Mouse (Mus musculus): ENCODE measurements around the gene Fancd2. TPM values are rescaled to one million over a fixed set of nuclear protein-coding genes. Genes with fewer than 3 reads are reported as not detected.

Fancd2 gene
- total and polyA plus RNA-seq, 3 experiments = 14.0 to 35.0 (median 18.5) TPM

DNA sequence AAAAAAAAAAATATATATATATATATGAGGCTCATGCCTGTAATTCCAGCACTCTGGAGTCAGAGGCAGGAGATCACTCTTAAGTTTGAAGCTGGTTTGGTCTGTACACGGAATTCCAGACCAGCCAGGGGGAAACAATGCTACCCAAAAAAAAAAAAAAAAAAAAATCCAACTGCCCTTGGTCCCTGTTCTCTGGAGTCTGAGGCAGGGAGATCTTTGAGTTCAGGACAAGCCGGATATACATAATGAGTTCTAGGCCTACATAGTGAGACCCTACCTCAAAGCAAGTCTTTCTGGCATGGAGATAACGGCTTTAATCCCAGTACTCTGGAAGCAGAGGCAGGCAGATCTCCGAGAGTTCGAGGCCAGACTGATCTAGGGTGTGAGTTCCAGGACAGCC, 91.9 kb downstream of the Fancd2 start:
- peaks cover 10% of the 10 kb centered on the region for H3K79me2 ChIP-seq (ENCODE audit: control insufficient read depth, insufficient read depth, low read length, poor library complexity)
- H3K4me1 ChIP-seq (ENCODE audit: control insufficient read depth in 1 of 2, insufficient read depth in 2 of 2, low read length in 2 of 2) = peaks cover 6 to 13% of the 10 kb centered on the region in 2 experiments
- H3K36me3 ChIP-seq (ENCODE audit: control insufficient read depth in 1 of 2, insufficient read depth in 2 of 2, low read length in 2 of 2) = peaks cover 0 to 24% of the 10 kb centered on the region in 2 experiments
- peak overlapping the region; percentile 88 to 100 for H3K4me3 ChIP-seq (ENCODE audit: control insufficient read depth in 1 of 2, insufficient read depth in 1 of 2, low read depth in 2 of 2, low read length in 2 of 2)
- H3K27me3 ChIP-seq (ENCODE audit: control insufficient read depth in 1 of 2, insufficient read depth in 2 of 2, low read length in 2 of 2) = no peaks in the 10 kb centered on the region
- DNase-seq (ENCODE audit: low read depth, low spot score) = peak; percentile 45
- peak; percentile 70; the same call in 1 of the 2 replicates for TF ChIP-seq ZNF384 (IDR thresholded peaks at IDR 0.05; ENCODE audit: low read depth, low read length)
- no peak for TF ChIP-seq MAFK (IDR thresholded peaks at IDR 0.05; ENCODE audit: borderline replicate concordance, low read depth, low read length)
- peak; percentile 41; the same call in 1 of the 2 replicates for TF ChIP-seq GATA1 (IDR thresholded peaks at IDR 0.05; ENCODE audit: low read depth, low read length)
- no peak for TF ChIP-seq CTCF (IDR thresholded peaks at IDR 0.05 in 2 of 3, conservative IDR thresholded peaks at IDR 0.05 in 1 of 3; ENCODE audit: control insufficient read depth in 1 of 3, insufficient read depth in 1 of 3, low read depth in 2 of 3, low read length in 3 of 3, poor library complexity in 1 of 3, severe bottlenecking in 1 of 3)
- H3K27ac ChIP-seq (ENCODE audit: control insufficient read depth, low read depth, low read length) = no peak overlapping the region; the same call in 1 of the 2 replicates
- H3K9me3 ChIP-seq (replicated peaks; ENCODE audit: insufficient read depth, low read length) = no peaks in the 10 kb centered on the region
- H3K9ac ChIP-seq (ENCODE audit: control insufficient read depth, low read depth, low read length, poor library complexity, severe bottlenecking) = peak overlapping the region; percentile 71

DNA sequence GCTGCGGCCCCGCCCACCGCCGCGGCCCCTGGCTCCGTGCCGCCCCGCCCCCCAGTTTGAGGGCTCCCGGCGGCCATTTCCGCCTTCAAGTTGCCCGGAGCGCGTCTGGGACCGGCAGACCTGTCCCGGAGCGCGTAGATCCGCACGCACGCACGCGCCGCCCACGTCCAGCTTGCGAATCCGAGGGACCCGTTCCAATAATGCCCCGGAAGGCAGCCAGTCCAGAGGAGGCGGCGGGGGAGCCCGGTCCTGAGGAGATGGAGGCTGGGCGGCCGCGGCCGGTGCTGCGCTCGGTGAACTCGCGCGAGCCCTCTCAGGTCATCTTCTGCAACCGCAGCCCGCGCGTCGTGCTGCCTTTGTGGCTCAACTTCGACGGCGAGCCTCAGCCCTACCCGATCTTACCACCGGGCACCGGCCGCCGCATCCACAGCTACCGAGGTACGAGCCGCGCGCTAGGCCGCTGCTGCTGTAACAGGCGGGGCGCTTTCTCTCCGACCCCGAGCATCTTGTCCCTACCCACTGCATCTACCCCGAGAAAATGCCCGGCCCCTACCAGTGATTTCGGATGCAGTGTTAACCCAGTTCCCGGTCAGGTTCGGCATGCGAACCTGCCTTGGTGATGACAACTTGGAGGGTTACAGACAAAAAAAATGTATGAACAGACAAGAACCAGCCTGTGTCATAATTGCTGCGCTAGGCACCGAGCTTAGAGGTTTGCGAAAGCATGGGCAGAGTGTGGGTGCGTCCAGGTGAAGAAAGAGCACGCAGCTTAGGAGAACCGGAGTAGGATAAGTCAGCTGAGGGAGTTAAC, 92.7 kb downstream of the Fancd2 start, which contains the start of gene Vhl:
Gene Vhl (plus strand): TSS at position 19 of the 811 bp plus-strand sequence.
- Histone ChIP-seq H3K79me2 (ENCODE audit: control insufficient read depth, insufficient read depth, low read length, poor library complexity) (peaks cover 10% of the 10 kb centered on the region), H3K36me3 (ENCODE audit: control insufficient read depth in 1 of 2, insufficient read depth in 2 of 2, low read length in 2 of 2) (peaks cover 0 to 24% of the 10 kb centered on the region in 2 experiments), H3K27me3 (ENCODE audit: control insufficient read depth in 1 of 2, insufficient read depth in 2 of 2, low read length in 2 of 2) (no peaks in the 10 kb centered on the region), H3K9me3 (replicated peaks; ENCODE audit: insufficient read depth, low read length) (no peaks in the 10 kb centered on the region), H3K9ac (ENCODE audit: control insufficient read depth, low read depth, low read length, poor library complexity, severe bottlenecking) (peak within 1 kb of the TSS; percentile 98), H3K4me1 (ENCODE audit: control insufficient read depth in 1 of 2, insufficient read depth in 2 of 2, low read length in 2 of 2) (peaks cover 6 to 13% of the 10 kb centered on the region in 2 experiments), H3K27ac (ENCODE audit: control insufficient read depth, low read depth, low read length) (peak within 1 kb of the TSS; percentile 57), H3K4me3 (ENCODE audit: control insufficient read depth in 1 of 2, insufficient read depth in 1 of 2, low read depth in 2 of 2, low read length in 2 of 2) (peak within 1 kb of the TSS; percentile 88 to 100)
- peak; percentile 85 for DNase-seq (ENCODE audit: low read depth, low spot score)
- TF ChIP-seq EP300 (IDR thresholded peaks at IDR 0.05; ENCODE audit: low read depth in 1 of 2, low read length in 2 of 2) (no peak), MAZ (IDR thresholded peaks at IDR 0.05; ENCODE audit: low read depth, low read length) (no peak), RCOR1 (IDR thresholded peaks at IDR 0.05; ENCODE audit: low read depth, low read length) (no peak), ZNF384 (IDR thresholded peaks at IDR 0.05; ENCODE audit: low read depth, low read length) (no peak), BHLHE40 (IDR thresholded peaks at IDR 0.05; ENCODE audit: borderline replicate concordance, low read depth, low read length) (no peak), MYC (IDR thresholded peaks at IDR 0.05; ENCODE audit: low read depth, low read length) (no peak), CHD2 (IDR thresholded peaks at IDR 0.05; ENCODE audit: low read length) (no peak), GATA1 (IDR thresholded peaks at IDR 0.05; ENCODE audit: low read depth, low read length) (no peak), SMC3 (IDR thresholded peaks at IDR 0.05; ENCODE audit: low read depth, low read length) (no peak), CTCF (IDR thresholded peaks at IDR 0.05 in 2 of 3, conservative IDR thresholded peaks at IDR 0.05 in 1 of 3; ENCODE audit: control insufficient read depth in 1 of 3, insufficient read depth in 1 of 3, low read depth in 2 of 3, low read length in 3 of 3, poor library complexity in 1 of 3, severe bottlenecking in 1 of 3) (no peak), RAD21 (IDR thresholded peaks at IDR 0.05; ENCODE audit: low read depth, low read length) (no peak), TBP (IDR thresholded peaks at IDR 0.05; ENCODE audit: low read depth, low read length) (peak; percentile 14; the same call in 1 of the 2 replicates), MYB (IDR thresholded peaks at IDR 0.05; ENCODE audit: low read depth, low read length) (no peak), NRF1 (IDR thresholded peaks at IDR 0.05; ENCODE audit: insufficient read depth, low read depth, low read length, poor library complexity, severe bottlenecking) (peak; percentile 55), ZC3H11A (IDR thresholded peaks at IDR 0.05; ENCODE audit: low read depth, low read length) (no peak), POLR2AphosphoS5 (IDR thresholded peaks at IDR 0.05; ENCODE audit: borderline replicate concordance, low read depth, low read length) (no peak), USF2 (IDR thresholded peaks at IDR 0.05; ENCODE audit: borderline replicate concordance in 1 of 2, insufficient read depth in 1 of 2, low read depth in 1 of 2, low read length in 2 of 2) (no peak), USF1 (IDR thresholded peaks at IDR 0.05; ENCODE audit: low read depth, low read length) (no peak), E2F4 (IDR thresholded peaks at IDR 0.05; ENCODE audit: borderline replicate concordance, low read depth, low read length) (no peak), MXI1 (IDR thresholded peaks at IDR 0.05; ENCODE audit: low read depth, low read length) (peak; percentile 34), MAFK (IDR thresholded peaks at IDR 0.05; ENCODE audit: borderline replicate concordance, low read depth, low read length) (no peak), POLR2A (IDR thresholded peaks at IDR 0.05; ENCODE audit: control insufficient read depth in 1 of 2, insufficient read depth in 1 of 2, low read depth in 1 of 2, low read length in 2 of 2, poor library complexity in 1 of 2) (peak; percentile 71 to 75; a peak in 2 of 4 replicates), ELF1 (IDR thresholded peaks at IDR 0.05; ENCODE audit: low read depth, low read length) (peak; percentile 62), MAX (IDR thresholded peaks at IDR 0.05; ENCODE audit: low read length) (no peak; the same call in 1 of the 2 replicates), ZMIZ1 (IDR thresholded peaks at IDR 0.05; ENCODE audit: low read depth, low read length) (peak; percentile 78; the same call in 1 of the 2 replicates), SIN3A (IDR thresholded peaks at IDR 0.05; ENCODE audit: low read length) (no peak; the same call in none of the 2 replicates), GABPA (IDR thresholded peaks at IDR 0.05; ENCODE audit: low read depth, low read length) (no peak), ETS1 (IDR thresholded peaks at IDR 0.05; ENCODE audit: low read depth, low read length) (no peak)
